Mouse (Mus musculus) embryo, embryonic 10 days (tissue): ENCODE data around the gene H2-DMb2.
"Not testable (repeated sequence)": the region's sequence is repeated elsewhere in the genome, so short reads cannot be mapped to it uniquely, and the experiment has no call there.

Experiments
- DNase-seq: peaks from one replicate; pipeline ENCODE4 v3.0.0-alpha.2; 2015; ENCODE audit warnings: low spot score

Gene H2-DMb2

GRCm38 (mm10) chr17:34135297-34136224 lies 7.5 kb upstream of the H2-DMb2 start:
- DNase-seq, result peak; percentile 95

- DNase-seq, result no peak
Measured at GRCm38 (mm10) chr17:34137601-34138000, 5.5 kb upstream of the H2-DMb2 start.

- no peak for DNase-seq
Measured at GRCm38 (mm10) chr17:34138655-34139054, 4.5 kb upstream of the H2-DMb2 start.

GRCm38 (mm10) chr17:34139416-34139815 lies 3.7 kb upstream of the H2-DMb2 start:
- DNase-seq, result peak; percentile 74

- DNase-seq, result no peak
Measured at GRCm38 (mm10) chr17:34140240-34140639, 2.9 kb upstream of the H2-DMb2 start.

GRCm38 (mm10) chr17:34141448-34141847 lies 1.7 kb upstream of the H2-DMb2 start:
- no peak for DNase-seq

GRCm38 (mm10) chr17:34142456-34143010 lies 574 bp upstream of the H2-DMb2 start:
- no peak for DNase-seq

- no peak for DNase-seq
Measured at GRCm38 (mm10) chr17:34143461-34143860, 354 bp downstream of the H2-DMb2 start.

- not testable (repeated sequence) for DNase-seq
Measured at GRCm38 (mm10) chr17:34144221-34144620, 1.1 kb downstream of the H2-DMb2 start.

- no peak for DNase-seq
Measured at GRCm38 (mm10) chr17:34144960-34145371, 1.9 kb downstream of the H2-DMb2 start.

GRCm38 (mm10) chr17:34152923-34153322 lies 9.8 kb downstream of the H2-DMb2 start, which contains the start of gene H2-DMb1:
Gene H2-DMb1, plus strand, starts transcription at chr17:34153072.
- DNase-seq, result peak; percentile 68

- no peak for DNase-seq
Measured at GRCm38 (mm10) chr17:34155534-34155933, 12.4 kb downstream of the H2-DMb2 start.

GRCm38 (mm10) chr17:34164202-34164895 lies 21.2 kb downstream of the H2-DMb2 start:
- DNase-seq, result peak; percentile 47

GRCm38 (mm10) chr17:34165033-34165730 lies 22.1 kb downstream of the H2-DMb2 start:
- no peak for DNase-seq

- DNase-seq, result peak; percentile 60
Measured at GRCm38 (mm10) chr17:34169279-34169678, 26.2 kb downstream of the H2-DMb2 start.

GRCm38 (mm10) chr17:34170487-34170876 lies 27.4 kb downstream of the H2-DMb2 start:
- no peak for DNase-seq

- peak; percentile 85 for DNase-seq
Measured at GRCm38 (mm10) chr17:34170877-34171498, 27.9 kb downstream of the H2-DMb2 start.

GRCm38 (mm10) chr17:34172528-34172927 lies 29.4 kb downstream of the H2-DMb2 start:
- no peak for DNase-seq

GRCm38 (mm10) chr17:34174075-34174474 lies 31.0 kb downstream of the H2-DMb2 start:
- DNase-seq, result no peak

- DNase-seq, result no peak
Measured at GRCm38 (mm10) chr17:34177179-34177578, 34.1 kb downstream of the H2-DMb2 start.

- DNase-seq, result no peak
Measured at GRCm38 (mm10) chr17:34179019-34179418, 35.9 kb downstream of the H2-DMb2 start.
